Mouse (Mus musculus) midbrain, embryonic 10.5 days (tissue): ENCODE measurements around the gene Pcx. TPM values are rescaled to one million over a fixed set of nuclear protein-coding genes. Genes with fewer than 3 reads are reported as not detected.

ENCODE experiments used
- DNase-seq: peaks from one replicate; pipeline ENCODE4 v3.0.0-alpha.2; 2017; ENCODE audit warnings: low spot score
- H3K27ac ChIP-seq: fragments of 300-500 bp; sonication (generic); replicated peaks from 2 replicates; pipeline ENCODE4 v1.5.1; 2016; ENCODE audit warnings: mild to moderate bottlenecking
- H3K27me3 ChIP-seq: fragments of 300-500 bp; sonication (generic); 2 replicates; pipeline ENCODE4 v1.6.1; 2016; ENCODE audit warnings: low read depth, mild to moderate bottlenecking; ENCODE audit not compliant: poor library complexity, severe bottlenecking
- H3K36me3 ChIP-seq: fragments of 300-500 bp; sonication (generic); 2 replicates; pipeline ENCODE4 v1.6.1; 2016; ENCODE audit warnings: mild to moderate bottlenecking, moderate library complexity
- H3K4me1 ChIP-seq: fragments of 300-500 bp; sonication (generic); 2 replicates; pipeline ENCODE4 v1.6.1; 2016
- H3K4me3 ChIP-seq: fragments of 300-500 bp; sonication (generic); 2 replicates; pipeline ENCODE4 v1.5.1; 2016; ENCODE audit warnings: mild to moderate bottlenecking, moderate library complexity
- H3K9me3 ChIP-seq: fragments of 300-500 bp; sonication (generic); replicated peaks from 2 replicates; pipeline ENCODE4 v1.6.1; 2016; ENCODE audit warnings: mild to moderate bottlenecking
- WGBS: fragments of 180-500 bp; shearing (Covaris S2); methylation state at CpG from one replicate; pipeline ENCODE4 v1.1.7; 2016; 5-methylcytosine and 5-hydroxymethylcytosine counted together
- polyA plus RNA-seq: library from polyadenylated mRNA; unstranded; fragments of >200 nt; fragmentation: Nextera tagmentation; extraction: Ambion mirVana; gene quantifications from 2 replicates; pipeline ENCODE4 v1.2.1, GENCODE M21; 2016

Pcx gene
- polyA plus RNA-seq, 1 experiment from 2014 or later, result 20.9 TPM

- 92% methylated on average over 12 of the region's 12 CpGs for WGBS
- Histone ChIP-seq H3K36me3 (peaks cover 44% of the 10 kb centered on the region), H3K27me3 (no peaks in the 10 kb centered on the region), H3K4me1 (peaks cover 45% of the 10 kb centered on the region), H3K9me3 (no peaks in the 10 kb centered on the region), H3K4me3 (peak overlapping the region; percentile 79; the same call in 1 of the 2 replicates), H3K27ac (no peak overlapping the region)
- no peak for DNase-seq
Measured at GRCm38 (mm10) chr19:4624006-4624405, 113.7 kb downstream of the Pcx start.

GRCm38 (mm10) chr19:4624406-4625178 is 114.3 kb downstream of the Pcx start:
- no peaks in the 10 kb centered on the region for H3K27me3 ChIP-seq
- H3K36me3 ChIP-seq, result peaks cover 44% of the 10 kb centered on the region
- peak overlapping the region; percentile 96 for H3K27ac ChIP-seq
- no peak for DNase-seq
- 31% methylated on average over 4 of the region's 4 CpGs for WGBS
- H3K4me3 ChIP-seq, result peak overlapping the region; percentile 79
- H3K4me1 ChIP-seq, result peaks cover 48% of the 10 kb centered on the region
- no peaks in the 10 kb centered on the region for H3K9me3 ChIP-seq

- peak within 1 kb of the TSS; percentile 79 for H3K4me3 ChIP-seq
- peaks cover 48% of the 10 kb centered on the region for H3K4me1 ChIP-seq
- WGBS, result under 1% methylated on average over 64 of the region's 64 CpGs
- DNase-seq, result peak; percentile 90
- H3K27ac ChIP-seq, result peak within 1 kb of the TSS; percentile 96
- no peaks in the 10 kb centered on the region for H3K27me3 ChIP-seq
- H3K9me3 ChIP-seq, result no peaks in the 10 kb centered on the region
- peaks cover 40% of the 10 kb centered on the region for H3K36me3 ChIP-seq
Measured at GRCm38 (mm10) chr19:4625179-4625828, 115.0 kb downstream of the Pcx start, which contains the start of gene Rce1. Gene Rce1 (minus strand): TSS chr19:4625641.

GRCm38 (mm10) chr19:4625829-4626535 is 115.7 kb downstream of the Pcx start:
- peak overlapping the region; percentile 79 for H3K4me3 ChIP-seq
- no peak for DNase-seq
- H3K36me3 ChIP-seq, result peaks cover 33% of the 10 kb centered on the region
- peak overlapping the region; percentile 96 for H3K27ac ChIP-seq
- 2% methylated on average over 35 of the region's 35 CpGs for WGBS
- no peaks in the 10 kb centered on the region for H3K27me3 ChIP-seq
- H3K9me3 ChIP-seq, result no peaks in the 10 kb centered on the region
- peaks cover 48% of the 10 kb centered on the region for H3K4me1 ChIP-seq

- no peaks in the 10 kb centered on the region for H3K27me3 ChIP-seq
- peaks cover 46% of the 10 kb centered on the region for H3K4me1 ChIP-seq
- 3% methylated on average over 1 of the region's 1 CpGs for WGBS
- no peaks in the 10 kb centered on the region for H3K9me3 ChIP-seq
- peaks cover 5% of the 10 kb centered on the region for H3K36me3 ChIP-seq
- peak overlapping the region; percentile 61; the same call in 1 of the 2 replicates for H3K27ac ChIP-seq
- peak; percentile 69 for DNase-seq
- H3K4me3 ChIP-seq, result no peak overlapping the region
Measured at GRCm38 (mm10) chr19:4628819-4629218, 118.5 kb downstream of the Pcx start.

GRCm38 (mm10) chr19:4635986-4636385 is 125.7 kb downstream of the Pcx start:
- no peaks in the 10 kb centered on the region for H3K9me3 ChIP-seq
- no peak overlapping the region for H3K4me3 ChIP-seq
- no peak overlapping the region for H3K27ac ChIP-seq
- WGBS, result 70% methylated on average over 4 of the region's 4 CpGs
- H3K4me1 ChIP-seq, result no peaks in the 10 kb centered on the region
- no peak for DNase-seq
- no peaks in the 10 kb centered on the region for H3K27me3 ChIP-seq
- no peaks in the 10 kb centered on the region for H3K36me3 ChIP-seq

GRCm38 (mm10) chr19:4644271-4644670 is 134.0 kb downstream of the Pcx start:
- 47% methylated on average over 10 of the region's 10 CpGs for WGBS
- Histone ChIP-seq H3K9me3 (no peaks in the 10 kb centered on the region), H3K4me3 (no peak overlapping the region), H3K4me1 (no peaks in the 10 kb centered on the region), H3K36me3 (no peaks in the 10 kb centered on the region), H3K27ac (no peak overlapping the region), H3K27me3 (no peaks in the 10 kb centered on the region)
- peak; percentile 58 for DNase-seq

- Histone ChIP-seq H3K9me3 (no peaks in the 10 kb centered on the region), H3K27me3 (no peaks in the 10 kb centered on the region), H3K36me3 (no peaks in the 10 kb centered on the region), H3K4me3 (no peak overlapping the region), H3K27ac (no peak overlapping the region), H3K4me1 (no peaks in the 10 kb centered on the region)
- WGBS, result 80% methylated on average over 11 of the region's 11 CpGs
- no peak for DNase-seq
Measured at GRCm38 (mm10) chr19:4646917-4647492, 136.7 kb downstream of the Pcx start.

GRCm38 (mm10) chr19:4658156-4658555 is 147.9 kb downstream of the Pcx start:
- no peaks in the 10 kb centered on the region for H3K36me3 ChIP-seq
- 94% methylated on average over 5 of the region's 5 CpGs for WGBS
- H3K9me3 ChIP-seq, result no peaks in the 10 kb centered on the region
- H3K4me3 ChIP-seq, result no peak overlapping the region
- no peaks in the 10 kb centered on the region for H3K27me3 ChIP-seq
- no peaks in the 10 kb centered on the region for H3K4me1 ChIP-seq
- no peak overlapping the region for H3K27ac ChIP-seq
- no peak for DNase-seq

GRCm38 (mm10) chr19:4666815-4667214 is 156.5 kb downstream of the Pcx start:
- Histone ChIP-seq H3K36me3 (no peaks in the 10 kb centered on the region), H3K27me3 (no peaks in the 10 kb centered on the region), H3K4me3 (no peak overlapping the region), H3K9me3 (no peaks in the 10 kb centered on the region), H3K27ac (no peak overlapping the region), H3K4me1 (no peaks in the 10 kb centered on the region)
- no peak for DNase-seq

- H3K27ac ChIP-seq, result no peak overlapping the region
- no peaks in the 10 kb centered on the region for H3K9me3 ChIP-seq
- no peaks in the 10 kb centered on the region for H3K27me3 ChIP-seq
- no peaks in the 10 kb centered on the region for H3K36me3 ChIP-seq
- no peak for DNase-seq
- no peak overlapping the region for H3K4me3 ChIP-seq
- H3K4me1 ChIP-seq, result peaks cover 8% of the 10 kb centered on the region
- 89% methylated on average over 4 of the region's 4 CpGs for WGBS
Measured at GRCm38 (mm10) chr19:4670776-4671175, 160.5 kb downstream of the Pcx start.
